Mouse (Mus musculus) ZHBTc4 (cell line): ENCODE measurements at regions not wholly inside any gene's neighbourhood (a gene's known extent, or its start where the extent isn't known, plus 50 kb on each side); places are given as distances from the start of the nearest gene placed in this dataset.
A peak's percentile ranks its signal among the peaks of the same experiment; 100 is the strongest.

Experiments
- DNase-seq: peaks from one replicate; pipeline ENCODE4 v3.0.0-alpha.2; 2011; ENCODE audit warnings: low read depth, low spot score

DNA sequence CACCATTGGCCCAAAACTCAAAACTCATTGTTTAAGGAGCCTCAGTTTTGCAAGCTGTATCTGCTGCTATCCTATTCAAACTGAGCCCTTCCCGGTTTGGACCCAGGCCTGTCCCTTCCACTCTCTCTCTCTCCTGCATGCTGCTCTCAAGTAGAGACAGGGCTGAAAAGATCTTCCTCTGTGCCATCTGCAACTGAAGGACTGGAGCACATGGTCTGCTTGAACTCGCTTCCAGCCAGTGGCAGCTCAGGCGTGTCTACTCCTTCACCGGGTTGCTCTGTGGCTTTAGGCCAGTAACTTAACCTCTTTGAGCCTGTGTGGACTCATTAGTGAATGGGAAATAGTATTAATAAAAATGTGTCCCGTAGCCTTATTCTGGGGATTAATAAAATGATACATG, 170.4 kb upstream of the Camk1g start:
- no peak for DNase-seq

GRCm38 (mm10) chr1:193539261-193539660, 169.2 kb upstream of the Camk1g start:
- no peak for DNase-seq

DNA sequence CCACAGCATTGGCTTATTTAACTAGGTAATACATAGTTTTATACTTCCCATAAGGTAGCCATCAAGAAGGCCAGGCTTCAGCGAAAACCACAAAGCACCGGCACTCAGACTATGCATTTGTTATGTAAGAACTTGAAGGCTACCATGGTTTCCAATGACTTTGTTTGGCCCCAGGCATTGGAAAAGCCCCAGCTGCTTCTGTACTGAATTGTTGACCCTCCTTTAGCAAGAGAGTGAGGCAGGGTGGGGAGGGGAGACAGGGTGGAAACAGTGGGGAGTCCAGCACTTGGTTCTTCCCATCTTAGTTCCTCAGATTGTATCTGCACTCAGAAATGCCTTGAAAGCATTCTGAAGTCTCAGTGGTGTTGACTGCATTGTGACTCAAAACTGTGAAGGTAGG, 168.3 kb upstream of the Camk1g start:
- DNase-seq: peak; percentile 93

DNA sequence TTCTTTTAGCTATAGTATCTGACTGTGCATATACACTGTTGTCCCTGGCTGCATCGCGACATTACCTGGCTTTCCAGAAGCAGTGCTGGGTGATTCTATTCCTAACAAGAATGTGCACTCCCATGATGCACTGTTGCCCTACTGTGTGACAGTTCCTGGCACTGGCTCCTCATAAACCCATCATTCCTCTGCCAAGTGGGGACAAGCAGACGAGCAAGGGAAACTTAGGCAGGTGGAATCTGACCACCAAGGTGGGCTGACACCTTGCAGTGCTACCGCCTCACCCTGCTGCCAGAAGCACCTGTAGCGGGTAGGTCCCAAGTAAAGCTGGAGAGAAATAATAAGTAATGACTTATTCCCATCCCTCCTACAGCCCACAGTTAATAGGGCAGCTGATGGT, 167.5 kb upstream of the Camk1g start:
- DNase-seq: no peak

DNA sequence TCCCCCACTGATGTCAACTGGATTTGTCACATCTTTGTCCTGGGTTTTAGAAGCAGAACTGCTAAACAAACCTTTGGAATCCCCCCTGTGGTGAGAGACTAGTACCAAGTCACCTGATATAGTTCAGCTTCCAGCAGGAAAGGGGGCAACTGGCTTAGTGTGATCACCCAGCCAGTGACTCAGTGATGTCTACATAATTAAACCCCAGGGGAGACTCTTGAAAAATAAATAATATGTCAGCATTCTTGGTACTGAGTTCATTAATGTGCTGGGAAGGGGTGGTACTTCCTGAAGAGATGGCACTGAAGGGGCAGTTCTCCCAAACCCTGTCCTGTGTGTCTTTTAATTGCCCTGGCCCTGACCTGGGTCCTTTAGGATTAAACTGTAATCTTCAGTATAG, 166.5 kb upstream of the Camk1g start:
- no peak for DNase-seq

GRCm38 (mm10) chr1:193534449-193534848, 164.4 kb upstream of the Camk1g start:
- DNase-seq: no peak

DNA sequence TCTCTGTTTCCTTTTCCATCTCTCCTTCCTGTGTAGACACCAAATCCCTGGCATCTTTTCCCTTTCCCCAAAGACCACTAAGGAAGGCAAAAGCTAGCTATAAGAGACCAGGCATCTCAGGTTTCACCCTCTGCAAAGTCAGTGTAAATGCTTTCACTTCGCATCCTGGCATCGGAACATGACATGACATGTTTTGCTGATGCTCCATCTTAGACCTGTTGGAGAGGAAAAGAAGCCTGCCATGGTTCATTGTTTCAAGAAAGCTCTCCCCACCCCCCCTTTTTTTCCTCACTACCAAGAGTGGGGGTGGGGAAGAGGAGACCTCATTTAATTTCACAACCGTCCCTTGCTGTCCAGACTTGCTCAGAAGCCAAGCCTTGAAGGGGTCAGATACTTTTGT, 156.4 kb upstream of the Camk1g start:
- no peak for DNase-seq

DNA sequence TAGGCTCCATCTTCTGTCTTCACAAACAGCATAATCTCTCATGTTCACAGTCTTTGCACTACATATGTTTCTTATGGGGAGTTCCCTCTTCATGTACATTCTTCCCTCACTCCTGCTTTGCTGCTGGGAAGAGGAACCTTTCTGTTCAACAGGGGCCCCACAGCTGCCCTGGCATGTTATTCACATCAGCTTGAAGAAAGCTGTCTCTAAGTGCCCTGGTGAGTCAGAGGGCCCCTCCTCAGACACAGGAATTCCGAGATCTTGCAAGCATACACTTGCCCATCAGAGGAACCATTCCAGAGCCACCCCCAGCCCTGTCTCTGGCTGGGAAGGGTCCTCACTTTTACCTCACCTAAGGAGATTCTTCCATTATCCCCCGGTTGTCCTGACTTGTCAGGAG, 151.9 kb upstream of the Camk1g start:
- DNase-seq: no peak

- DNase-seq: no peak
These were observed 148.7 kb upstream of the Camk1g start for GRCm38 (mm10) chr1:193518840-193519239.

DNA sequence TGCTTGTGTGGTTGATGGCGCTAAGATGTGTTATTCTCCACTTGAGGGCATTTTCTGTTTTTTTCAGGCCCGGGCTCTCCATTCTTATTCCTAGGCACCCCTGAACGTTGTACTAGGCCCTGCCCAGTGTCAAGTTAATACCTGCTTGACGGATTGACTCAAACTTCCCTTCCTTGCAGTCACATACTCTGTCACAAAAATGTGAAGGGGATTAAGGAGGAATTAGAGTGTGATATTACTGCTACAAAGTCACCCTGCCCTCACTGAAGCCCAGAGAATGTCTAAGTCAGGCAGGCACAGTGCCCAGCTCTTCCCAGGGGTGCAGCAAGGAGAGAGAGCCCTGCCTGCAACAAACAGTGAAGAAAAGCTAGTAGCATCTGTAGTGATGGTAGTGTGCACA, 147.9 kb upstream of the Camk1g start:
- no peak for DNase-seq

GRCm38 (mm10) chr1:193517293-193517692, 147.2 kb upstream of the Camk1g start:
- DNase-seq: no peak

- DNase-seq: no peak
These were observed 146.3 kb upstream of the Camk1g start for GRCm38 (mm10) chr1:193516395-193516794.

DNA sequence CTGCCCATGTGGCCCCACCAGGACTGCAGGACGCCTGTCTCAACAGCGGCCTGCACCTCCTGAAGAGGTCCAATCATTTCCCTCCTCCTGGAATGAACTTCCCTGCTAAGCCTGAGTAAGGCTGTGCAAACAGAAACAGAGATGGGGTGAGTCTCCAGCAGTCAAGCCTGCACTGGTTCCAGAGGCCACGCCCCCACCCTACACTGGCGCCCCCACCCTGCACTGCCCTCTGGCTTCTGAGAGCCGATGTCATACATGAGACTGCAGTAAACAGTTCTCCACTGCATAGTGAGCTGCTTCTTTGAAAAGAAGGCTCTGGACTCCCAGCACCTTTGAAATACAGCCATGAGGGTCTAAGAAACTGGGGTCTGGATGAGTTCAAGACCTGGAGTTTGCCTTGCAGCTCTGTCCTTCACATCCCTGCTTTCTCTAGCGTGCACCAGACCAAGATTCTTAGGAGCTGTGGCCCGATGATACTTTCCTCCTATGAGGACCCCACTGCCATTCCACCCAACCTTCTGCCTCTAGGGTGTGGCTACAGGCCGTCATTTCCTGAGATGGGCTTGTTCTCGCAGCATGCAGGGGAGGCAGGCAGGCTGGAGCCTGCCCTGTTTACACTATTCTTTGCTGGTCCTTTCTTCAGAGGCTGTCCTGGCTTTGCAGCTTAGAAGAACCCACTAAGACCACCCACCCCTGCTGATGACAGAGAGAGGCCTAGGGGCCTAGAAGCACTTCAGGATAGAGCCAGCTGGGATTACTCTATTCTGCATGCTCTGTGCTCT, 144.0 kb upstream of the Camk1g start:
- DNase-seq: peak; percentile 83

GRCm38 (mm10) chr1:193510066-193510793, 140.1 kb upstream of the Camk1g start:
- DNase-seq: peak; percentile 39

DNA sequence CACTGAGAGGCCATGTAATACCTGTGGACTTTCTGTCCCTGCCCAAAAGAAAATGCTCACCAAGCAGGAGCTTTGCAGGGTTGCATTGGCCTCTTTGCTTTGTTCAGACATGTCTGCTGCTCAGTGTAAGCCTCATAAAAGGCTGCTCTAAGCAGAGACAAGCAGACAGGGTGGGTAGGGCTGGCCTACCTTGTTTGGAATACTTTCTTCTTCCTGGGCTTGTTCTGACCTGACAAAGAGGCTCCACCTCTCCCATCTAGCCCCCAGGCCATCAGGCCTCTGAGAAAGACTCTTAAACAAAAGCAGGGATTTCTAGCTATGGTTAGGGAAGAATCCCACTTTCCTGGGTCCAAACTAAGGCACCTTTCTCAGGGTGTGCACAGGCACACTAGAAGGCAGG, 138.2 kb upstream of the Camk1g start:
- DNase-seq: peak; percentile 78

DNA sequence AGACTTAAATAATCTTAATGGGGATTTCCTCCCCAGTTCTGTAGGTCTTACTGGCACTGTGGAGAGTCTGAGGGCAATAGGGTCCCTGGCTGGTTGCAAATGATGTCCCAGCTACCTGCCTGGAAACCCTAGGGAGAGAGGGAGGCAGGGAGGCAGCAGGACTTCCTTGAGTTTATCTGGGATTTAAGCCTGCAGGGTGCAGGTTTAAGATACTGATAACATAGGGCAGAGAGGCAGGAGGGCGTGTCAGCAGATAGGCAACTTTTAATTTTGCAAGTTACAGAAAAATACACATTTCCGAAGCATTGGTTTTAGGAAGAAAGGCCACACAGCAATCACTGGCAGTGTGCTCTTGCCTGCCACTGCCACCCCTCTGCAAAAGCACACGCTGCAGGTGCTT, 136.9 kb upstream of the Camk1g start:
- DNase-seq: no peak

DNA sequence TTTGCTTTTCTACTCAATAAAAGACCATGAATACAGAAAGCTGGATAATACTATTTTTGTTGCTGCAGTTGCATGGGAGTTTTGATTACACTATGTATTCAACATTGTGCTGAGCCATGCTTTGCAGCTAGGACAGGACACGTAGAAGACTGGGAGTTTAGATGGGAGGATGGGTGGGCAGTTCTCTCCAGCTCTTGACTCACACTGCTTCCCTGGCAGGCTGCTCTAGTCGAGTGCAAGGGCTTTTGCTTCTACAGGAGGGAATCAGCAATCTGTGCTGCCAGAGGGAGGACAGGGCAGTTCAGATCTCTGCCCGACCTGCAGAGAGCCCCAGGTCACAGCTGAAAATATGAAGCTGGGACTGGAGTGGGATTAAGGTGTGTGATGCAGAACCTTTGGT, 135.3 kb upstream of the Camk1g start:
- no peak for DNase-seq

- peak; percentile 86 for DNase-seq
These were observed 134.5 kb upstream of the Camk1g start for GRCm38 (mm10) chr1:193504611-193505010.

GRCm38 (mm10) chr1:193503624-193504325, 133.7 kb upstream of the Camk1g start:
- DNase-seq: peak; percentile 90

- peak; percentile 66 for DNase-seq
These were observed 126.4 kb upstream of the Camk1g start for GRCm38 (mm10) chr1:193496265-193497183.

DNA sequence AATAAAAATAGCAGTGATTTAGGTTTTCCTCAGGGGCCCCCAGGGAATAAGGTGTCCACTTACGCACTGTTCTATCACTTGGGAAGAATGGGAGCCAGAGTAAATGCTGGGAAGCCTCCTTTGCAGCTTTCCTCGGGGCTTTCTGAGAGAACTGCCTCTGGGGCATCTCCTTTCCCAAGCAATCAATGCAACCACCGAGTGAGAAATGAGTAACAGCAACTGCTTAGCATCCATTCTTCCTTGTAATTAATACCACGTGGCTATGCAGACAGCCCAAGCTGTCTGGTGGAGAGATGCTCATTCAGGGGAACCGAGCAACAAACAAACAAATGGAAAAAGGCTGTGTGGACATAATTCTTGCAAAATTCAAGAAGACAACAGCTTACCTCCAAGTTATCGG, 117.9 kb upstream of the Camk1g start:
- no peak for DNase-seq
